Mouse (Mus musculus): ENCODE measurements around the gene Micu1. TPM values are rescaled to one million over a fixed set of nuclear protein-coding genes. Genes with fewer than 3 reads are reported as not detected.

The Micu1 gene
- polyA plus RNA-seq (2017; shearing (Covaris generic)) = 10 to 100 TPM; 34.4 to 54.5 TPM

DNA sequence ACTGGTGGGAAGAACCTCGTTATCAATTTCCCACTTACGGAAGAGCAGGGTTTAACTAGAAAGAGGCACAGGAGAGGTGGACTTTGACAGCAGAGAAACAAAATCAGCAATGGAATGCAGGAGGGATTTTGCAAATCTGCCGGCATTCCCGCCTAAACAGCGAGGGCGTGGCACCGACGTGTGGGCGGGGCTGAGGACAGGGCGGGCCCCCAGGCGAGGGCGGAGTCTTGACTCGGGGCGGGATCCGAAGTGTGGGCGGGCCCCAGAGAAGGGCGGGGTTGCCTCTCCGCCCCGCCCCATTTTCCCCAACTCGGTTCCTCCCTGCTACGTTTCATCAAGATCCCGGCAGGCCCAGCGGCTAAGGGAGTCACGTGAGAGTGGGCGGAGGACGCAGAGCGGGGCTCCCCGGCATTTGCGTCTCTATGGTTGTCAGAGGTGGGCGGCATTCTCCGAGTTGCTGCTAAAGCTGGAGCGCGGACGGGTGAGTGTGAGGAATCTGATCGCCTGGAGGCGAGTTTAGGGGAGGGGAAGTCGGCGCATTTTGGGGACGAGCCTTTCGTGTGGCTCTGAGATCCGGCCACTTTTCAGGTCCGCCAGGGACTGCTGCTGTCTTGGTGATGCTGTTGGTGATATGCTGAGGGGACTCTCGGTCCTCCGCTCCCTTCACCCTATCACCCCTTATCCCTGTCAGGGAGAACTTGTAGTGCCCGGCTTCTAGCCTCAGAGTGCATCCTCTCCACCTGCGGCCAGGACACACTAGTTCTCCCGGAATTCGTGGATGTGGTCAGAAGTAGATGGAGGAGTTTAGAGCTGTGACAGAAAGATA lies at the start of gene Micu1:
Micu1 (plus strand) TSS at position 271 of the 826 bp plus-strand sequence.

GRCm38 (mm10) chr10:59879255-59880028 lies 177.2 kb downstream of the Micu1 start, which contains the start of gene Dnajb12:
Gene Dnajb12 (plus strand): TSS chr10:59879556.

Other genes starting within 250 kb of the Micu1 start
- under 1 TPM in 1 of 2 experiments, not detected in 1; 0.77 TPM for gene Gm10322, start 86.4 kb upstream of the Micu1 start, polyA plus RNA-seq (2017; shearing (Covaris generic))
- gene Mcu, start 85.8 kb upstream of the Micu1 start, polyA plus RNA-seq (2017; shearing (Covaris generic)) = 10 to 100 TPM; 15.6 to 21.5 TPM
- gene Dnajb12, start 177.1 kb downstream of the Micu1 start, polyA plus RNA-seq (2017; shearing (Covaris generic)) = 10 to 100 TPM; 14.6 to 15.5 TPM
- gene Ddit4, start 249.4 kb downstream of the Micu1 start, polyA plus RNA-seq (2017; shearing (Covaris generic)) = 100 to 1,000 TPM in 1 of 2 experiments, 10 to 100 TPM in 1; 48.2 to 123 TPM

Measured in activated CD4-positive, CD25-positive, alpha-beta regulatory T cell (primary cell).